Mouse (Mus musculus): ENCODE results near the gene Ccdc186. TPM values are rescaled to one million over a fixed set of nuclear protein-coding genes. Genes with fewer than 3 reads are reported as not detected.
A peak's percentile ranks its signal among the peaks of the same experiment; 100 is the strongest.

Gene Ccdc186
- 22.2 and 27.3 TPM in 2 replicates for polyA plus RNA-seq (2015; fragmentation: Nextera tagmentation; extraction: Ambion mirVana)

DNA sequence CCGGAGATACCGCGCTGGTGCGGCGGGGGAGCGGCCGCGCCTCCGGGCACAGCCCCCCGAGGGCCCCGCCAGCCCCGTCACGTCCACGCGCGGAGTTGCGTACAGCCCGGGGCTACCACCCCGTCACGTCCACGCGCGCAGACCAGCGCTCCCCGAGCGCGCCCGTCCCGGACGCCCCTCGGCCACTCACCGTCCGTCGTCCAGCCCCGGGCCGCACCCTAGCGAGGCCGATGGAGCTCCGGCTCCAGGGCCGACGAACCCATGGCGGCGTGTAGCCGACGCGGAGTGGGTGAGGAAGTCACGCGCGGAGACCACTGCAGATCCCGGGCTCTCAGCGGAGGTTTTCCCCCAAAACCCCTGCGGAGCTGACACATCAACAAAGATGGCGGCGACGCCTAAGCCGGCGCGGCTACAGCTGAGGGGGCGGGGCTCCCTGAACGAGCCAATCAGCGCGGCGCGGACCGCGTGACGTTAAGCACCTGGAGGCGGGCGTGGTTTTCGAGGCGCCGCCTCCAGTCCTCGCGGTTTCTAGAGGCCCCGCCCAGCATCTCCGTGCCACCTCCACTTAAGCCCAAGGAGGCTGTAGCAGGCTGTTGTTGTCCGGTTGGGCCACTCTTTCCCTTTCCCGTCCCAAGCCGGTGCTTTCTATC lies at the start of gene Ccdc186:
Ccdc186 (minus strand) TSS at position 393 of the 650 bp plus-strand sequence.
- WGBS = under 1% methylated on average over 77 of the region's 79 CpGs
- Histone ChIP-seq H3K9ac (ENCODE audit: low read depth, low read length) (peak within 1 kb of the TSS; percentile 93), H3K4me2 (ENCODE audit: low read length) (peak within 1 kb of the TSS; percentile 64), H3K9me3 (replicated peaks; ENCODE audit: control insufficient read depth, low read length, poor library complexity, severe bottlenecking) (no peaks in the 10 kb centered on the region), H3K27ac (ENCODE audit: low read length) (peak within 1 kb of the TSS; percentile 92), H3K27me3 (ENCODE audit: control insufficient read depth, insufficient read depth, low read depth, low read length) (no peaks in the 10 kb centered on the region), H3K4me1 (ENCODE audit: control insufficient read depth, insufficient read depth, low read length) (peaks cover 30% of the 10 kb centered on the region), H3K36me3 (ENCODE audit: control insufficient read depth, insufficient read depth, low read length) (no peaks in the 10 kb centered on the region), H3K4me3 (ENCODE audit: low read depth, low read length) (peak within 1 kb of the TSS; percentile 86)
- peak; percentile 98 for ATAC-seq

DNA sequence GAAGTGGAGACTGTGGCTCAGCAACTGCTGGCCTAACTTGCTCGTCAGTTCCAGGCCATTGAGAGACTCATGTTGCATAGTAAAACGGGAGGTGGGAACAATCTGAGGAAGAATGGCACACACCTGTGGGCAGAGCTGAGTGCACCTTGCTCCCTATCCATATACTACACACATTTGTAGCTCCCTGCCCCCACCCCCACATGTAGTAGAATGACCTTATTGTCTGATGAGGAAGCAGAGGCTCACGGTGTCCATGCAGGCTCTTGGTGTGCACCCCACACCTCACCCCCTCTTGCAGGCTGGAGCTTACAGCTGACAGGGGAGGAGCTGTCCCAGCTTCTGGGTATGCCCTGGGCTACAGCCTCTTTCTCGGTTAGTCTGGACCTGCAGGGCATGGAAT lies 45.7 kb upstream of the Ccdc186 start:
- Histone ChIP-seq H3K4me2 (ENCODE audit: low read length) (no peak overlapping the region), H3K4me3 (ENCODE audit: low read depth, low read length) (no peak overlapping the region), H3K27ac (ENCODE audit: low read length) (no peak overlapping the region), H3K9me3 (replicated peaks; ENCODE audit: control insufficient read depth, low read length, poor library complexity, severe bottlenecking) (no peaks in the 10 kb centered on the region), H3K27me3 (ENCODE audit: control insufficient read depth, insufficient read depth, low read depth, low read length) (peaks cover 7% of the 10 kb centered on the region), H3K9ac (ENCODE audit: low read depth, low read length) (no peak overlapping the region), H3K4me1 (ENCODE audit: control insufficient read depth, insufficient read depth, low read length) (no peaks in the 10 kb centered on the region), H3K36me3 (ENCODE audit: control insufficient read depth, insufficient read depth, low read length) (no peaks in the 10 kb centered on the region)
- ATAC-seq = no peak
- WGBS = 85% methylated on average over 4 of the region's 4 CpGs

DNA sequence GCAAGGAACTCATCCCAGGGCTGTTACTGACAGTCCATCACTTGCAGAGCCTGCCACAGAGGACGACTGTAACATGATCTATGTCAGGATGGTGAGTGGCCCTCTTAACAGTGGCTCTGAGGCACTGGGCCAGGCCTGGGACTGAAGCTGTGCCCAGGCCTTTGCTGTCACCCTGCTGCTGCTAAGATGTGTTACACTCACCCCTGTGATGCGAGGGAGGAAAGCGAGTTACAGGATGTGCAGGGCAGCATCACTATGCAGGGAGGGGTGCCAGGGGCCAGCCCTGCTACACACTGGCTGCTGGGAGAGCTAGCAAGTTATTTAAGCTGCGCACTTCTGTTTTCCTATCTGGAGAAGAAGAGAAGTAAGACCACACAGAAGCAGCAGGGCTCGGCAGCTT lies 34.5 kb upstream of the Ccdc186 start:
- H3K36me3 ChIP-seq (ENCODE audit: control insufficient read depth, insufficient read depth, low read length) = no peaks in the 10 kb centered on the region
- no peaks in the 10 kb centered on the region for H3K4me1 ChIP-seq (ENCODE audit: control insufficient read depth, insufficient read depth, low read length)
- no peaks in the 10 kb centered on the region for H3K27me3 ChIP-seq (ENCODE audit: control insufficient read depth, insufficient read depth, low read depth, low read length)
- no peak for ATAC-seq
- no peak overlapping the region for H3K27ac ChIP-seq (ENCODE audit: low read length)
- H3K9ac ChIP-seq (ENCODE audit: low read depth, low read length) = no peak overlapping the region
- H3K4me2 ChIP-seq (ENCODE audit: low read length) = no peak overlapping the region
- H3K4me3 ChIP-seq (ENCODE audit: low read depth, low read length) = no peak overlapping the region
- H3K9me3 ChIP-seq (replicated peaks; ENCODE audit: control insufficient read depth, low read length, poor library complexity, severe bottlenecking) = no peaks in the 10 kb centered on the region
- WGBS = 59% methylated on average over 5 of the region's 5 CpGs

DNA sequence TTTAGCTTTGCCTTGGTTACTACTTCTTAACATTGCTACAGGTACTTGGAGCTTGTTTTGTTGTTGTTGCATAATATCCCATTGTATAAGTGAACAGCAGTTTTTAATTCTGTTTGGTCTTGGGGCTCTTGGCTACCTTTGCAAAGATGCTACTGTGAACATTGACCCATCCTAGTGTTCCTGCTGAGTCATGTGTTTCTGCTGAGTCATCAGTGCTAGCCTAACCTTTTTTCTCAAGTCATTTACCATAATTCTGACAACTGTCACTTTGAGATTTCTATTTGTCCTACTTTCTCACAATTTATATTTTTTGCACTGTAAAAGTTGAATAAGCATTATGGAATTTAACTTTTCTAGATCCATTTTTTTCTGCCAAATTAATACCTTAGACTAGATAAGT lies 30.6 kb upstream of the Ccdc186 start:
- no peak overlapping the region for H3K9ac ChIP-seq (ENCODE audit: low read depth, low read length)
- ATAC-seq = no peak
- H3K4me2 ChIP-seq (ENCODE audit: low read length) = no peak overlapping the region
- no peaks in the 10 kb centered on the region for H3K27me3 ChIP-seq (ENCODE audit: control insufficient read depth, insufficient read depth, low read depth, low read length)
- H3K36me3 ChIP-seq (ENCODE audit: control insufficient read depth, insufficient read depth, low read length) = no peaks in the 10 kb centered on the region
- no peaks in the 10 kb centered on the region for H3K4me1 ChIP-seq (ENCODE audit: control insufficient read depth, insufficient read depth, low read length)
- no peak overlapping the region for H3K4me3 ChIP-seq (ENCODE audit: low read depth, low read length)
- H3K27ac ChIP-seq (ENCODE audit: low read length) = no peak overlapping the region
- H3K9me3 ChIP-seq (replicated peaks; ENCODE audit: control insufficient read depth, low read length, poor library complexity, severe bottlenecking) = no peaks in the 10 kb centered on the region; the same call in 1 of the 2 replicates

DNA sequence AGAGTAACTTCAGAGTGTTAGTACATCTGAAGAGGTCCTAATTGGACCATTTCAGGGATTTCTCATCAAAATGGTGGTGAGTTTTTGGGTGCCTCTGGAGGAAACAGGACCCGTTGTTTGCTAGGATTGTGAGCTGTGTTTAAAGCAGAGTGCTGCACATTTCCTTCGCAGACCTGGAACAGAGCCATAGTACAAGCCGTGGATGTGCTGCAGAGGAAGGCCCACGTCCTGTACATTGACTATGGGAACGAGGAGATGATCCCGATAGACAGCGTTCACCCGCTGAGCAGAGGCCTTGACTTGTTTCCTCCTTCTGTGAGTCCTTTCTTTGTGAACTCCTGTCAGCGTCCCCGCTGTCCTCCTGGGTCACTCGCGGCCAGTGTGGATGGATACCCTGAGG lies 21.0 kb upstream of the Ccdc186 start:
- Histone ChIP-seq H3K27me3 (ENCODE audit: control insufficient read depth, insufficient read depth, low read depth, low read length) (no peaks in the 10 kb centered on the region; the same call in 1 of the 2 replicates), H3K9ac (ENCODE audit: low read depth, low read length) (no peak overlapping the region), H3K4me1 (ENCODE audit: control insufficient read depth, insufficient read depth, low read length) (no peaks in the 10 kb centered on the region), H3K9me3 (replicated peaks; ENCODE audit: control insufficient read depth, low read length, poor library complexity, severe bottlenecking) (no peaks in the 10 kb centered on the region), H3K4me2 (ENCODE audit: low read length) (no peak overlapping the region), H3K4me3 (ENCODE audit: low read depth, low read length) (no peak overlapping the region), H3K27ac (ENCODE audit: low read length) (no peak overlapping the region), H3K36me3 (ENCODE audit: control insufficient read depth, insufficient read depth, low read length) (no peaks in the 10 kb centered on the region)
- 80% methylated on average over 12 of the region's 12 CpGs for WGBS
- ATAC-seq = no peak

DNA sequence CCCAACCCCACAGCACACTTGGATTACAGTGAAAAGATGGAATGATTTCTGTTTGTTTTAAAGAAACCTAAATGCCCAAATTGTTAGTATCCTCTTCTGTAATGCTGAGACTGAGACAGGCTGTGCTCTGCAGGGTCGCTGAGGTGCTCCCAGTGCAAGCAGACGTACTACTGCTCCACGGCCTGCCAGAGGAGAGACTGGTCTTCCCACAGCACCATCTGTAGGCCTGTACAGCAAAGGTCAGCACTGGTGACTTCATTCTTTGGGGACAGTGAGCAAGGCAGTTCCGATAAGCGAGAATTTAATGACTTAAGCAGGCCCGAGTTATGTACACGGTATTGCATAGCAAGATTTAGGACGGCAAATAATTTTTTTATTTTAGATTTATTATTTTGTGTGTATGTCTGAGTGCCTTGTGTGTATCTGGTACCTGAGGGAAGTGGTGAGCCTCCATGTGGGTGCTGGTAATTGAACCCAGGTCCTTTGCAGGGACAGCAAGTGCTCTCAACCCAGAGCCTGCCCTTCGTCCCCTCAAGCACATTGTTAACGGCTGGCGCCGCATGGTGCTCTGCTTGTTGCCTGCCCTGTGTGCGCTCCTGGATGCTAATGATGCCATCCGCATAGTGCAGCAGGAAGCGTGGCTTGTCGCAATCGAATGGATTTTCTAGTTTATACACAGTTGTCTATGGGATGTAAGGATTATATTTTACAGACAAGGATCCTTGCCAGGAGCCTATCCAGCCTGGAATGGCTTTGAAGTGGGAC lies 17.1 kb upstream of the Ccdc186 start:
- H3K36me3 ChIP-seq (ENCODE audit: control insufficient read depth, insufficient read depth, low read length) = no peaks in the 10 kb centered on the region
- H3K4me2 ChIP-seq (ENCODE audit: low read length) = no peak overlapping the region
- no peak overlapping the region for H3K4me3 ChIP-seq (ENCODE audit: low read depth, low read length)
- no peaks in the 10 kb centered on the region; the same call in 1 of the 2 replicates for H3K27me3 ChIP-seq (ENCODE audit: control insufficient read depth, insufficient read depth, low read depth, low read length)
- ATAC-seq = no peak
- no peak overlapping the region for H3K27ac ChIP-seq (ENCODE audit: low read length)
- 69% methylated on average over 17 of the region's 17 CpGs for WGBS
- no peaks in the 10 kb centered on the region for H3K9me3 ChIP-seq (replicated peaks; ENCODE audit: control insufficient read depth, low read length, poor library complexity, severe bottlenecking)
- no peaks in the 10 kb centered on the region for H3K4me1 ChIP-seq (ENCODE audit: control insufficient read depth, insufficient read depth, low read length)
- H3K9ac ChIP-seq (ENCODE audit: low read depth, low read length) = no peak overlapping the region

DNA sequence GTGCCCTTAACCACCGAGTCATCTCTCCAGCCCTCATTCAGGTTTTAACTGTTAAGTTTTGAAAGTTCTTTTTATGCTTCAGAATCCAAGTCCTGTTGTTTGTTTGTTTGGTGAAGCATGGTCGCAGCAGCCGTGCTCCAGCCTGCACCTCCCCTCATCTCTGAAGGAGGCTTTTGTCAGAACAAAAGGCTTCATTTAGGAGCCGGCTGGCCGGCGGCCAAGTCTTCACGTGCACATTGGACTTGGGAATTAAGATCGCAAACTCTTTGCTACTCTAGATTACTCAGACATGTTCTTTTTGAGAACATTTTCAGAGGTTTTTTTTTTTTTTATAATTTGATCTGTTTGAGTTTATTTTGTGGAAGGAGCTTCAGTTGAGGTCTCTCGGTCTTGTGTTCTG lies 13.3 kb upstream of the Ccdc186 start:
- Histone ChIP-seq H3K4me1 (ENCODE audit: control insufficient read depth, insufficient read depth, low read length) (no peaks in the 10 kb centered on the region), H3K9me3 (replicated peaks; ENCODE audit: control insufficient read depth, low read length, poor library complexity, severe bottlenecking) (no peaks in the 10 kb centered on the region), H3K27me3 (ENCODE audit: control insufficient read depth, insufficient read depth, low read depth, low read length) (no peaks in the 10 kb centered on the region), H3K36me3 (ENCODE audit: control insufficient read depth, insufficient read depth, low read length) (no peaks in the 10 kb centered on the region), H3K4me3 (ENCODE audit: low read depth, low read length) (no peak overlapping the region), H3K9ac (ENCODE audit: low read depth, low read length) (no peak overlapping the region), H3K27ac (ENCODE audit: low read length) (no peak overlapping the region), H3K4me2 (ENCODE audit: low read length) (no peak overlapping the region)
- no peak for ATAC-seq
- 32% methylated on average over 9 of the region's 9 CpGs for WGBS

DNA sequence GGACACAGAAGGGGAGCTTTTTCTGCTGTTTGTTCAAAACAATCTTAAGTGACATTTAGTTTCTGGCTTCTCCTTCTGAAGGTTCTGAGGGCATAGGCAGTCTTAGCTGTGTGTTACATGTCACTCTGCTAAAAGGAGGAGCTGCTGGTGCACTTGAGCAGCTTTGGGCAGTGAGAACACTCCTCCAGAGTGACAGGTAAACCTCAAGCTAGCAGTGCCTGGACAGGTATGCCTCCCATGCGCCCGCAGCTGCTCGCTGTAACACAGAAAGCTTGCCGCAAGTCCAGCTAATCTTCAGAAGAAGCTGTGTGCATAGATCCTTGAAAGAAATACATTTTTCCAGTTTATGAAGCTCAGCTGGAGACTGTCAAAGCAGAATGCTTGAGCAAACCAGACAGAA lies 8.2 kb upstream of the Ccdc186 start:
- no peaks in the 10 kb centered on the region for H3K9me3 ChIP-seq (replicated peaks; ENCODE audit: control insufficient read depth, low read length, poor library complexity, severe bottlenecking)
- WGBS = 84% methylated on average over 4 of the region's 4 CpGs
- H3K9ac ChIP-seq (ENCODE audit: low read depth, low read length) = no peak overlapping the region
- no peak overlapping the region for H3K27ac ChIP-seq (ENCODE audit: low read length)
- ATAC-seq = no peak
- no peak overlapping the region for H3K4me2 ChIP-seq (ENCODE audit: low read length)
- H3K4me3 ChIP-seq (ENCODE audit: low read depth, low read length) = no peak overlapping the region
- H3K27me3 ChIP-seq (ENCODE audit: control insufficient read depth, insufficient read depth, low read depth, low read length) = no peaks in the 10 kb centered on the region
- H3K36me3 ChIP-seq (ENCODE audit: control insufficient read depth, insufficient read depth, low read length) = no peaks in the 10 kb centered on the region
- no peaks in the 10 kb centered on the region for H3K4me1 ChIP-seq (ENCODE audit: control insufficient read depth, insufficient read depth, low read length)

DNA sequence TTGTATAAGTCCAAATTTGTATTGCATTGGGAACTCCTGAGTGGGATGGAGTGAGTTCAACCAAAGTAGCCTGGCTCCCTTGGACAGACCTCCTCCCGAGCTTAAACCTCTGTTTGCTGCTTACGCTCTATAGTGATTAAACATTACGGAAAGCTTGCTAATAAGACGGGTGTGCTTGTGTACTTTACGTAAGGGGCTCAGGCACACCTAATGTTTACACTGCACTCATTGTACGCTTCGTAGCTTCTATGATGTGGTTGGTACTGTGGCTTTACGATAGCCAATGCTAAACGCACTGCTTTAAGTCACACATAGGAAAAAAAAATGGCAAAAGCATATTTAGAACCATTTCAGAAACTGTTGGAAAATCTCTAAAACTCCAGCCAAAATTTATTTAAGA lies 7.3 kb upstream of the Ccdc186 start:
- no peak for ATAC-seq
- WGBS = 92% methylated on average over 9 of the region's 9 CpGs
- no peak overlapping the region for H3K4me3 ChIP-seq (ENCODE audit: low read depth, low read length)

More for the DNA sequence above, 7.3 kb upstream of the Ccdc186 start:
- H3K27ac ChIP-seq (ENCODE audit: low read length) = no peak overlapping the region
- no peaks in the 10 kb centered on the region for H3K9me3 ChIP-seq (replicated peaks; ENCODE audit: control insufficient read depth, low read length, poor library complexity, severe bottlenecking)
- H3K4me1 ChIP-seq (ENCODE audit: control insufficient read depth, insufficient read depth, low read length) = no peaks in the 10 kb centered on the region
- H3K27me3 ChIP-seq (ENCODE audit: control insufficient read depth, insufficient read depth, low read depth, low read length) = no peaks in the 10 kb centered on the region
- H3K36me3 ChIP-seq (ENCODE audit: control insufficient read depth, insufficient read depth, low read length) = no peaks in the 10 kb centered on the region
- no peak overlapping the region for H3K9ac ChIP-seq (ENCODE audit: low read depth, low read length)
- H3K4me2 ChIP-seq (ENCODE audit: low read length) = no peak overlapping the region
